Mouse (Mus musculus): Measurements from ENCODE around the gene Tpcn2.

The Tpcn2 gene

DNA sequence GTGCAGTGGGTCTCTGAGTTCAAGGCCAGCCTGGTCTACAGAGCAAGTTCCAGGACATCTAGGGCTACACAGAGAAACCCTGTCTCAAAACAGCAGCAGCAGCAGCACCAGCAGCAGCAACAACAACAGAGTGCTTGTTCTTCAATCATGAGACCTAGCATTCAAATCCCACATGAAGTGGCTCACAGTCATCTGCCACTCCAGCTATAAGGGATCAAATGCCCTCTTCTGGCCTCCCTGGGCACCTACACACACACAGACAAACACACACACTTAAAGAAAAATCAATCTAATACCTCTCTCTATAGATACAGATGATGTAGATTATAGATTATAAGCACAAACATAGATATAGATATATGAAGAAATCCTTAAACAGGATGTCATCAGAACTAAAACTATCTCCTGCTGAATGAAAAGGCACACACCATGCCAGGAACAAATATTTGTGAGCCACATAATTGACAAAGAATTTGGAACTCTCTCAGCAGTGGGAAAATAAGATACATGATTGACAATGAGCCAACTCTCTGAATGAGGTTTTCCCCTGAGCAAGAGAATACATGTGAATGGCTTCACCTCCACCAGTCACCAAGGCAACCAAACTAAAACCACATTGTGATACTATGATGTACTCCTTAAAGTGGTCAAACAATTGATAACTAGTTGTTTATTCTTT lies 137.4 kb downstream of the Tpcn2 start:
- DNase-seq: no peak

DNA sequence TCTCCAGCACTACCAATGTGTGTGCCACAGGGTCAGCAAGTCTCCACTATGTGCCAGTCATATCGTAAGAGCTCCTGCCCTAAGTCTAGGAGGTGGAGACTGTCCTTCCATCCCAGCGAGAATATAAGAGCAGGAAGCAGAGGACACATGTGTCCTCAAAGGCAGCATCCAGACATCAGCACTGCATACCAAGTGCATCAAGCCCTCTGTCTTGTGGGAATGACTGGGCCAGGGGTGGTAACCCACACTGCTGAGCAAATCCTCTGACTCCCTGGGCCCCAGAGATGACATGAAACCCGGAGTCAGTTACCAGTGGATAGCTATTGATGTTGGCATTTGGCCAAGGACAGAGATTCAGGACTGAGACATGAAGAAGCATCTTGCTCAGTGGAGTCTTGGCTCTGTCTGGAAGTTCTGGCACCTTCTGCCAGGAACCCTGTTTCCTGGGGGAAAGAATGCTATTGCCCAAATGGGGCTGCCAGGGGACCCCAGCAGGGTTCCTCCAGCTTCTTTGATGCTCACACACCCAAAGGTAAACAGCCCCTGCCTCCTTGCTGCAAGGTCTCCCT lies 140.2 kb downstream of the Tpcn2 start:
- no peak for DNase-seq

DNA sequence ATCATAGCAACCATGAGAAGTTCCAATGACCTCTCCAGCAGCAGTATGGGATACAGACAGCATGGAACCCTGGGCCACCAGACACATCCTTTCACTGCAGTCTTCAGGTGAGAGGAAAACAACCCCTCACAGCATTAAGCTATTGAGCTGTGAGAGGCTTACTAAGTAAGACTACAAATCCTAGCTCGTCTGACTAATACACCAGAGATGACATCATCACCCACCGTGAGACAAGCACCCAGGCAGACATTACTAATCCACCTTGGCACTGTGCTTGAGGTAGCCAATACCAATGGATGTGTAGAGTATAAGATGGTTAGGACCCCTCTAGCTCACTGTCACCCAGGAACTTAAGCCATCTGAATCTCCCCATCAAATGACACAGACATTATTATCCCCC lies 143.2 kb downstream of the Tpcn2 start:
- DNase-seq: no peak

DNA sequence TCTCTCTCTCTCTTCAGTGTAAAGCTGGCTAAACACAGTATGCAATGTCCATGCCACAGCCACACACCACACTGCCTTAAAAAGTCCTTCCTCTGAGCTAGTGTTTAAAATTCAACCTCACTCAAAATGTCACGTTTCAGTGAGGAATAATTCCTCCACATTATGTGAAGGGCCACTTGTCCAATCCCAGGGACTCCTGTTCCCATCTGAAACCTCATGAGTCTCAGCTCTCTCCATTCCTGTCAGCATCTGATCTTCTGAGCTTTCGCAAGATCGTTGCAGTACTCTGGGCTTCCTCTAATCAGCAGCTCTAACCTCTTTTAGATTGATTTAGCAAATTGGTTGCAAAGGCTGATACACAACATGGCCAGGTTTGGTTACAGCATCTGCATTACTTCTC lies 144.2 kb downstream of the Tpcn2 start:
- no peak for DNase-seq

DNA sequence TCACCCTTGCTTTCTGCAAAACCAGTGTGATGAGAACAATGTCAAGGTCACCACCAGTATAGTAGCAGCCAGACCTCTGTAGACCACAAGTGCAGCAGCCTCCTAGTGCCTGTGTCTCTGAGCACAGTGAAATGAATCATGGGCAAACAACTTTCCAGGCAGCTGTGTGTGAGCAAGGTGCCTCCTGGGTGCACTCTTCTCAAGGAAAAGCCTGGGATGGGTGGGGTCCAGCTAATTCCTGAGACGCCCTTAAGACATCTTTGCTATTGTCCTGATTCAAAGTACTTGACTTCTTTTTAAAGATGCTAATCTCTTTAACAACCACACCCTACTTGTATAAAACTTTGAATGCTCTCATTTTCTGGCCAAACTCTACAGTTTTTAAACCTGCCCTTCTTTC lies 144.7 kb downstream of the Tpcn2 start:
- DNase-seq: no peak

DNA sequence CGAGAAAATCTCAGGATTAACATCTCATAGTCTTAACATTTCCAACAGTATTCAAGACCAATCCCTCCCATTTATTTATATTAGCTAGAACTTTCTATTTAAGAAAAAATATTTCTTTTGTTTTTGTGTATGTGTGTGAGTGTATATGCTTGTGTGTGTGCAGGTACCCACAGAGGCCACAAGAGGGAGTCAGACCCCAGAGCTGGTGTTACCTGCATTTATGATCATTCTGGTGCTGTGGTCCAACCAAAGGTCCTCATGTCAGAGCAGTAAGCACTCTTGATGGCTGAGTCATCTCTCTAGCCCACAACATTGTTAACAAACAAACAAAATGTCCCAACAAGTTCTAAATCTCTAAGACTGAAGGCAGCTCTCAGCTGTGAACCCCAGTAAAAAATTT lies 145.9 kb downstream of the Tpcn2 start:
- no peak for DNase-seq

DNA sequence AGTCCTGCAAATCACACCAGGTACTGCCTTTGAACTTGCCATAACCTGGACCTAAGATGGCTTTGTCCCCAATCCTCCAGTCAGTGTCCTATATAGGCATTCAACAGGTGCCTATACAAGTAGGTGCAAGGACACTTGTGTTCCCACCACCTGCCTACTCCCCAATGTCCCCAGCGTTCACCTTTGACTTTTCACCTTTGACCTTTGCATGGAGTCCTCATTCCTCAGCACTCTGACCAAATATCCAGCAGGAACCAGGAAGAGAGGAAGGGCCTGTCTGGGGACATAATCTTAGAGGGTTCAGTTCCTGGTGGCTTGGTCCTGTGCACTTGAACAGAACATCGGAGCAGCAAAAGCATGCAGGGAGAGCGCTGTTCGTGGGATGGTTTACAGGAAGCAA lies 147.0 kb downstream of the Tpcn2 start:
- DNase-seq: no peak

Data from B cell, adult 2 months (primary cell).